Mouse (Mus musculus) bone marrow, adult 2 months (tissue): ENCODE measurements around the gene Tmem51. TPM values are rescaled to one million over a fixed set of nuclear protein-coding genes. Genes with fewer than 3 reads are reported as not detected.

Source experiments
- H3K27ac ChIP-seq: fragments of 200-500 bp; 2 replicates; pipeline ENCODE4 v1.5.1; 2012; ENCODE audit warnings: low read depth, mild to moderate bottlenecking, control low read depth, inconsistent platforms, low read length; ENCODE audit not compliant: control insufficient read depth, poor library complexity, insufficient read depth
- H3K4me1 ChIP-seq: fragments of 200-500 bp; 2 replicates; pipeline ENCODE4 v1.6.1; 2011; ENCODE audit warnings: low read length; ENCODE audit not compliant: control insufficient read depth, insufficient read depth
- H3K4me3 ChIP-seq: fragments of 200-500 bp; replicated peaks from 2 replicates; pipeline ENCODE3; 2011; ENCODE audit warnings: mild to moderate bottlenecking, low read depth, low read length, control low read depth; ENCODE audit not compliant: control insufficient read depth
- CTCF ChIP-seq: fragments of 200-500 bp; IDR thresholded peaks from 2 replicates; pipeline ENCODE4 v1.5.1; 2011; ENCODE audit warnings: low read length, control low read depth; ENCODE audit not compliant: control insufficient read depth, insufficient read depth
- POLR2A ChIP-seq: fragments of 200-500 bp; IDR thresholded peaks from 2 replicates; pipeline ENCODE4 v1.6.1; 2011; ENCODE audit warnings: low read depth, mild to moderate bottlenecking, control low read depth, low read length, borderline replicate concordance; ENCODE audit not compliant: control insufficient read depth
- WGBS: fragments of 180-500 bp; shearing (Covaris S2); methylation state at CpG from one replicate; pipeline ENCODE4 v1.1.7; 2018; 5-methylcytosine and 5-hydroxymethylcytosine counted together
- polyA plus RNA-seq: library from polyadenylated mRNA; stranded (reverse); fragments of >200 nt; gene quantifications from 2 replicates; pipeline ENCODE4 v1.2.4, GENCODE M21; 2011; ENCODE audit warnings: low replicate concordance; ENCODE audit not compliant: missing spikeins, insufficient read depth, insufficient read length

Gene Tmem51
- polyA plus RNA-seq = 2.1 and 5.9 TPM in 2 replicates

GRCm38 (mm10) chr4:142084131-142084899 lies at the start of gene Tmem51:
Gene Tmem51 (minus strand): TSS chr4:142084304.
- Histone ChIP-seq H3K4me3 (peak within 1 kb of the TSS; percentile 31), H3K27ac (peak within 1 kb of the TSS; percentile 61), H3K4me1 (peaks cover 2% of the 10 kb centered on the region; the same call in 1 of the 2 replicates)
- no peak for TF ChIP-seq CTCF
- TF ChIP-seq POLR2A = peak; percentile 19; the same call in 1 of the 2 replicates
- WGBS = 2% methylated on average over 51 of the region's 52 CpGs

GRCm38 (mm10) chr4:142130162-142130561 lies 46.1 kb upstream of the Tmem51 start:
- H3K4me1 ChIP-seq = no peaks in the 10 kb centered on the region
- H3K27ac ChIP-seq = no peak overlapping the region
- TF ChIP-seq CTCF = no peak
- TF ChIP-seq POLR2A = no peak
- 47% methylated on average over 5 of the region's 5 CpGs for WGBS
- no peak overlapping the region for H3K4me3 ChIP-seq

DNA sequence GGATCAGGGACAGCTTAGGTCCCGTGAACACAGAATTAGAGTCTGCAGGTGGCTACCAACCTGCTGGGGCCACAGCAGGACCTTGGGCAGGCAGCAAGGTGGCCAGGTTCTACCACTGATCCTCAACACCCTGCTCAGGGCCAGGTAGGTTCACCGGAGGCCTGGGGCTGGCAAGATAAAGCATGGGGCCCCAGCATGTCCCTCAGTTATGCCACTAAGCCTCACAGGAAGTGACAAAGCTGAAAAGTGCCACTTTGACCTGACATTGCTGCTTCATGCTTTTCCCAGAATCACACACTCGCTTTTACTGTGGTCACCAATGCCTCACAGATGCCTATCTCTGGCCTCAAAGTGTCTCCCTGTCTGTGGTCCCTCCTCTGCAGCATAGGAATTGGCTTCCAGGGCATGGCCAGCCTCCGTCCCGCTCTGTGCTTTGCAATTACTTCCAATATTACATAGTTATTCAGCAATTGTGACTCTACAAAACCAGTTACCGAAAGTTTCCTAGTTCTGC lies 43.2 kb upstream of the Tmem51 start:
- 15% methylated on average over 6 of the region's 6 CpGs for WGBS
- Histone ChIP-seq H3K27ac (no peak overlapping the region), H3K4me3 (no peak overlapping the region), H3K4me1 (no peaks in the 10 kb centered on the region)
- TF ChIP-seq POLR2A (no peak), CTCF (no peak)

GRCm38 (mm10) chr4:142126641-142127274 lies 42.7 kb upstream of the Tmem51 start:
- TF ChIP-seq CTCF (no peak), POLR2A (no peak)
- H3K4me3 ChIP-seq = no peak overlapping the region
- no peaks in the 10 kb centered on the region for H3K4me1 ChIP-seq
- 32% methylated on average over 10 of the region's 10 CpGs for whole genome bisulfite sequencing
- H3K27ac ChIP-seq = no peak overlapping the region

- Histone ChIP-seq H3K27ac (no peak overlapping the region), H3K4me3 (no peak overlapping the region), H3K4me1 (no peaks in the 10 kb centered on the region)
- 58% methylated on average over 1 of the region's 1 CpGs for WGBS
- no peak for TF ChIP-seq POLR2A
- no peak for TF ChIP-seq CTCF
Measured at GRCm38 (mm10) chr4:142121164-142121563, 37.1 kb upstream of the Tmem51 start.

DNA sequence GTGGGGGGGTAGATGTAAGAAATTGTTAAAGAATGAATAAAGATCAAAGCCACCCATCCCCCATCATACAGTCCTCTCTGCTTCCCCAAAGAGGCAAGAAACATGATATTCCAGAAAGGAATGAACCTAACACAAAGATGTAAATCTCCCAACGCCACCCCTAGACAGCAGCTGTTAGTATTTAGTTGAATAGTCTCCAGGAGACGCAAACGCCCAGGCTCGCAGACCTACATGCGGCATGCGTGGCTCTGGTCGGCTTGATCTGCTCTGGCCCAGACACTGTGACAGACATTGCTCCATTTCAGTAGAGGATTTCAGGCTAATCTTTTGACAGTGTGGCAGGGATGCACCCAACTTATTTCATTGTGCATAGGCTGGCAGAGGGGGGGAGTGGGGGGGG lies 34.4 kb upstream of the Tmem51 start:
- 86% methylated on average over 7 of the region's 7 CpGs for WGBS
- TF ChIP-seq CTCF (no peak), POLR2A (no peak)
- no peak overlapping the region for H3K27ac ChIP-seq
- no peaks in the 10 kb centered on the region for H3K4me1 ChIP-seq
- H3K4me3 ChIP-seq = no peak overlapping the region

DNA sequence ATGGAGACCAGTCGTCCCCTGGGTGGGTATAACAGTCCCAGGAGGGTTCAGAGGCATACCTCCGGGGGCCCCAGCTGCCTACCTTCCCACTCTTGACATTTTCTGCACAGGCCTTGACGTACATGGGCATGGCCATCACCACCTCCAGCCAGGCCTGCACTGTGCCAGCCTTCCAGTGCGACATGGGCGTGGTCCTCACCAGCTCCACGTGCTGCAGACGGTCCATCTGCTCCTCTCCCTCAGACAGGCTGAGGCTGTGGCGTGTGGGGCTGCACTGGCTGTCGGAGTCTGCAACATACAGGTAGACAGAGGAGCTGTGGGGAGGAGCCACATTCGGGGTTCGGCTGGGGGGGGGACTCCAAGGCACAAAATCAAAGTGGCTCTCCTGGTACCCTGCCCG lies 33.9 kb upstream of the Tmem51 start:
- Histone ChIP-seq H3K27ac (no peak overlapping the region), H3K4me1 (no peaks in the 10 kb centered on the region), H3K4me3 (no peak overlapping the region)
- 84% methylated on average over 12 of the region's 12 CpGs for WGBS
- TF ChIP-seq CTCF = no peak
- TF ChIP-seq POLR2A = no peak

DNA sequence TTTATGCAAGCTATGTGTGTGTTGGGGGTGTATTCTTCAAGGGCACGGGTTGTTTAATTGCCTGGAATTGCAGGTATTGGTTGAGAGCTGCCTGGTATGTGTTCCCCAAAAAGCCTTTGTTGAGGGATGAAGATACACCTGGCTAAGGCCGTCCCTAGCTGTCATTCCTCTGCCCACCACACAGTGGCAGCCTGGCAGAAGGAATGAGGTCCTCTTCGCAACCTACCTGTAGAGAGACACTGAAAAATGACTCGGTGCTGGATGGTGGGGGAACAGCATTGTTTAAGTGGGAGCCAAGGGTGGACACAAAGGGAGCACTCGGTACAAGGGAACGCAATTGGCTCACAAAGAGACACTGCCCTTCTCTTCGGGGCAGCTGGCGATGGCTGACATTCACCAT lies 29.2 kb upstream of the Tmem51 start:
- Histone ChIP-seq H3K4me1 (no peaks in the 10 kb centered on the region), H3K4me3 (no peak overlapping the region), H3K27ac (no peak overlapping the region)
- 32% methylated on average over 8 of the region's 8 CpGs for WGBS
- TF ChIP-seq CTCF (peak; percentile 44; the same call in 1 of the 2 replicates), POLR2A (no peak)
